Mouse (Mus musculus): ENCODE measurements at regions not wholly inside any gene's neighbourhood (a gene's known extent, or its start where the extent isn't known, plus 50 kb on each side); places are given as distances from the start of the nearest gene placed in this dataset.
A peak's percentile ranks its signal among the peaks of the same experiment; 100 is the strongest.

- no peak for DNase-seq (ENCODE audit: low spot score)
Measured at GRCm38 (mm10) chr11:37650095-37650494, 414.3 kb upstream of the Tenm2 start.

GRCm38 (mm10) chr11:37623290-37623689, 387.5 kb upstream of the Tenm2 start:
- no peak for DNase-seq (ENCODE audit: low spot score)

- no peak for DNase-seq (ENCODE audit: low spot score)
Measured at GRCm38 (mm10) chr11:37600533-37600932, 364.8 kb upstream of the Tenm2 start.

- no peak for DNase-seq (ENCODE audit: low spot score)
Measured at GRCm38 (mm10) chr11:37582236-37582635, 346.5 kb upstream of the Tenm2 start.

GRCm38 (mm10) chr11:37533624-37534023, 297.9 kb upstream of the Tenm2 start:
- no peak for DNase-seq (ENCODE audit: low spot score)

GRCm38 (mm10) chr11:37532476-37532875, 296.7 kb upstream of the Tenm2 start:
- no peak for DNase-seq (ENCODE audit: low spot score)

GRCm38 (mm10) chr11:37498463-37499015, 262.8 kb upstream of the Tenm2 start:
- peak; percentile 55 for DNase-seq (ENCODE audit: low spot score)

- peak; percentile 22 for DNase-seq (ENCODE audit: low spot score)
Measured at GRCm38 (mm10) chr11:37497874-37498273, 262.1 kb upstream of the Tenm2 start.

GRCm38 (mm10) chr11:37480236-37480635, 244.5 kb upstream of the Tenm2 start:
- no peak for DNase-seq (ENCODE audit: low spot score)

GRCm38 (mm10) chr11:37478970-37479482, 243.3 kb upstream of the Tenm2 start:
- DNase-seq (ENCODE audit: low spot score): no peak

GRCm38 (mm10) chr11:37474068-37474467, 238.3 kb upstream of the Tenm2 start:
- DNase-seq (ENCODE audit: low spot score): no peak

GRCm38 (mm10) chr11:37463658-37464420, 228.1 kb upstream of the Tenm2 start:
- no peak for DNase-seq (ENCODE audit: low spot score)

GRCm38 (mm10) chr11:37462375-37462774, 226.6 kb upstream of the Tenm2 start:
- no peak for DNase-seq (ENCODE audit: low spot score)

GRCm38 (mm10) chr11:37447361-37447760, 211.6 kb upstream of the Tenm2 start:
- no peak for DNase-seq (ENCODE audit: low spot score)

- DNase-seq (ENCODE audit: low spot score): no peak
Measured at GRCm38 (mm10) chr11:37446626-37447025, 210.9 kb upstream of the Tenm2 start.

GRCm38 (mm10) chr11:37442781-37443180, 207.0 kb upstream of the Tenm2 start:
- DNase-seq (ENCODE audit: low spot score): no peak

- DNase-seq (ENCODE audit: low spot score): no peak
Measured at GRCm38 (mm10) chr11:37434600-37434999, 198.8 kb upstream of the Tenm2 start.

- no peak for DNase-seq (ENCODE audit: low spot score)
Measured at GRCm38 (mm10) chr11:37424312-37425169, 188.8 kb upstream of the Tenm2 start.

GRCm38 (mm10) chr11:37412868-37413267, 177.1 kb upstream of the Tenm2 start:
- no peak for DNase-seq (ENCODE audit: low spot score)

GRCm38 (mm10) chr11:37367971-37368370, 132.2 kb upstream of the Tenm2 start:
- no peak for DNase-seq (ENCODE audit: low spot score)

- no peak for DNase-seq (ENCODE audit: low spot score)
Measured at GRCm38 (mm10) chr11:37364430-37364829, 128.7 kb upstream of the Tenm2 start.

GRCm38 (mm10) chr11:37355074-37355473, 119.3 kb upstream of the Tenm2 start:
- no peak for DNase-seq (ENCODE audit: low spot score)

GRCm38 (mm10) chr11:37309691-37310090, 73.9 kb upstream of the Tenm2 start:
- no peak for DNase-seq (ENCODE audit: low spot score)

Measured in embryo, embryonic 10 days (tissue).